Mouse (Mus musculus) forebrain, embryonic 12.5 days (tissue): ENCODE data around the gene Glis1. TPM values are rescaled to one million over a fixed set of nuclear protein-coding genes. Genes with fewer than 3 reads are reported as not detected.

Experiments
- ATAC-seq: fragments of 200-750 bp; cut with Nextera tagmentation; 2 replicates; pipeline ENCODE4 v1.8.0; 2017; ENCODE audit warnings: moderate TSS enrichment; ENCODE audit not compliant: low FRiP score
- H3K27ac ChIP-seq: fragments of 300-500 bp; sonication (generic); 2 replicates; pipeline ENCODE4 v1.5.1; 2016; ENCODE audit warnings: mild to moderate bottlenecking
- H3K27me3 ChIP-seq: fragments of 300-500 bp; sonication (generic); 2 replicates; pipeline ENCODE4 v1.6.1; 2016; ENCODE audit warnings: mild to moderate bottlenecking
- H3K36me3 ChIP-seq: fragments of 300-500 bp; sonication (generic); replicated peaks from 2 replicates; pipeline ENCODE4 v1.6.1; 2016; ENCODE audit warnings: mild to moderate bottlenecking
- H3K4me1 ChIP-seq: fragments of 300-500 bp; sonication (generic); 2 replicates; pipeline ENCODE4 v1.6.1; 2016
- H3K4me2 ChIP-seq: fragments of 300-500 bp; sonication (generic); 2 replicates; pipeline ENCODE4 v1.6.1; 2016; ENCODE audit warnings: mild to moderate bottlenecking, moderate library complexity
- H3K4me3 ChIP-seq: fragments of 300-500 bp; sonication (generic); replicated peaks from 2 replicates; pipeline ENCODE4 v1.5.1; 2016; ENCODE audit warnings: mild to moderate bottlenecking
- H3K9ac ChIP-seq: fragments of 300-500 bp; sonication (generic); 2 replicates; pipeline ENCODE4 v1.6.1; 2016; ENCODE audit warnings: mild to moderate bottlenecking
- H3K9me3 ChIP-seq: fragments of 300-500 bp; sonication (generic); 2 replicates; pipeline ENCODE4 v1.6.1; 2016
- WGBS: fragments of 180-500 bp; shearing (Covaris S2); methylation state at CpG from one replicate; pipeline ENCODE4 v1.1.7; 2016; 5-methylcytosine and 5-hydroxymethylcytosine counted together
- polyA plus RNA-seq: library from polyadenylated mRNA; unstranded; fragments of >200 nt; fragmentation: Nextera tagmentation; extraction: Ambion mirVana; gene quantifications from 2 replicates; pipeline ENCODE4 v1.2.1, GENCODE M21; 2016

Gene Glis1
- polyA plus RNA-seq, 1 experiment from 2014 or later: 3.8 TPM

DNA sequence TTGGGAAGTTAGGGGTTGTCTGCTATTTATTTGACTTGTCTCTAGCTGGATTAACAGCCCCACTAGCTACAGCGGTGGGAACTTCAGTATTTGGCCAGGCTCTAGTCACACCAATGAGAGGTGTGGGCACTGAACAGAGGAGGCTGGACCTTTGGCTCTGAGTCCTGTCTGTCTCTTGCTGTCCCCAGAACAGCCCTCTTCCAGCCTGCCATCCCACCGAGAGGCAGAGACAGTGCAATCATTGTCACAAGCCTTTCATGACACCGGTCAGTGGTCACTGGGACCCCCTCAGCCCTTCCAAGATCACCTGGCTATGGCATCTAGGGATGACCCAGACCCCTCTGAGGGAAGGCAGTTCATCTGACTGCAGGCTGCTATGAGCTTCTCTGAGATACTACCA, 104.6 kb downstream of the Glis1 start:
- Histone ChIP-seq H3K4me2 (no peak overlapping the region), H3K4me1 (peaks cover 9% of the 10 kb centered on the region; the same call in 1 of the 2 replicates), H3K27ac (no peak overlapping the region), H3K4me3 (no peak overlapping the region), H3K36me3 (no peaks in the 10 kb centered on the region), H3K9ac (no peak overlapping the region), H3K27me3 (no peaks in the 10 kb centered on the region), H3K9me3 (no peaks in the 10 kb centered on the region)
- WGBS: 89% methylated on average over 3 of the region's 3 CpGs
- no peak for ATAC-seq

DNA sequence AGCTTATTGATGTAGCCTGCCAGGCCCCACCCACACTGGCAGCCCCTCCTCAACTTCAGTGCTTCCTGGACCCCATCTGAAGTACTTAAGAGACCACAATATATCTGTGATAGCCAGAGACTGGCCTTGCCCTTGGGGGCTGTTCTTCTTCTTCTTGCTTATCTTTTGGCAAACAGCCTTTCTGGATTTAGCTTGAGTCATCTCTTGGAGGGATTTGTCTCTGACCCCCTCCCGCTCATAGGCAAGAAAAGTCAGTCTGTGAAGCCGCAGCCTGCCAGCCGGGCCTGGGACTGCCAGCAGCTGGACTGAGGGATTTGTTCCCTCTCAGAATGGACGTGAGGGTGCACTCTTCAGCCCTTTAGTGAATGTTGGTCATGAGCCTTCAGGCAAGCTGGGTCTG, 107.4 kb downstream of the Glis1 start:
- WGBS: 74% methylated on average over 4 of the region's 4 CpGs
- Histone ChIP-seq H3K9me3 (no peaks in the 10 kb centered on the region), H3K27ac (no peak overlapping the region), H3K27me3 (no peaks in the 10 kb centered on the region), H3K4me3 (no peak overlapping the region), H3K4me1 (peaks cover 11% of the 10 kb centered on the region), H3K4me2 (no peak overlapping the region), H3K9ac (no peak overlapping the region), H3K36me3 (no peaks in the 10 kb centered on the region)
- ATAC-seq: no peak

DNA sequence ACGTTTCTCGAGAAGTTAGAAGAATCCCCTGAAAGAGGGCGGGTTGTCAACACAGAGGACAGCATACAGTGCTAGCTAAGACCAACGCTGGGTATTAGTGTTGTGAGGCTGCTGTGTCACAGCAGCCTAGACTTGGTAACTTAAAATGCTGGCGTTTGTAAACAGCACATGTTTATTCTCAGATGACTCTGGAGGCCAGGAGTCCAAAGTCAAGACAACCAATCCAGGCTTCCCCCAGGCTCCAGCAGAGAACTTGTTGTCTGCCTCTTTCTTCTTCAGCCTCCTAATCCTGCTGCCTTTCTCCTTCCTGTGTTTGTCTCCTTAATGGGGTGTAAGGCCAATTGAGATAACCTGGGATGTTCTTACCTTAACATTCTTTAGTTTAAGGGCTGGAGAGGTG, 110.5 kb downstream of the Glis1 start:
- no peaks in the 10 kb centered on the region for H3K27me3 ChIP-seq
- no peak overlapping the region for H3K4me2 ChIP-seq
- H3K9ac ChIP-seq: no peak overlapping the region
- peaks cover 3% of the 10 kb centered on the region; the same call in 1 of the 2 replicates for H3K4me1 ChIP-seq
- 83% methylated on average over 5 of the region's 5 CpGs for WGBS
- no peak for ATAC-seq
- no peak overlapping the region for H3K27ac ChIP-seq
- no peak overlapping the region for H3K4me3 ChIP-seq
- H3K9me3 ChIP-seq: no peaks in the 10 kb centered on the region
- H3K36me3 ChIP-seq: no peaks in the 10 kb centered on the region

DNA sequence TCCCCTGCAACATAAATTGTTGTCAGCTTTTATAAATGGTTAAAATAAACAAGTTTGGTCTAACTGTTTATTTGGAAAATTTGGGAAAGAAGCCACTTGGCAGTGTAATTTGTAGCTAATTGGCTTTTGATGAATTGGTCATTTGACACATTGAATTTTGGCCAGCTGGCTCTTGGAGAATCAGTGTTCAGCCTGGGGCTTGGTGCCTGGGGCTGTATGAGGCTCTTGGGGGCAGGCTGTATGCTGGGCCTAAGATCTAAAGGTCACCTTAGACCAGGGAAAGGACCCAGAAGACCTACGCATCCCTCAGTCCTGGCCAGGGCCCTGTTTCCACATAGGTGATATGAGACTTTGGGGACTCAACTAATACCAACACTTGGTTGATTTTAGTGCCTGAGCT, 111.3 kb downstream of the Glis1 start:
- no peak overlapping the region for H3K4me3 ChIP-seq
- H3K4me1 ChIP-seq: peaks cover 3% of the 10 kb centered on the region; the same call in 1 of the 2 replicates
- no peaks in the 10 kb centered on the region for H3K9me3 ChIP-seq
- H3K27ac ChIP-seq: no peak overlapping the region
- H3K4me2 ChIP-seq: no peak overlapping the region
- H3K27me3 ChIP-seq: no peaks in the 10 kb centered on the region
- H3K9ac ChIP-seq: no peak overlapping the region
- H3K36me3 ChIP-seq: no peaks in the 10 kb centered on the region
- WGBS: 83% methylated on average over 1 of the region's 1 CpGs
- no peak for ATAC-seq

DNA sequence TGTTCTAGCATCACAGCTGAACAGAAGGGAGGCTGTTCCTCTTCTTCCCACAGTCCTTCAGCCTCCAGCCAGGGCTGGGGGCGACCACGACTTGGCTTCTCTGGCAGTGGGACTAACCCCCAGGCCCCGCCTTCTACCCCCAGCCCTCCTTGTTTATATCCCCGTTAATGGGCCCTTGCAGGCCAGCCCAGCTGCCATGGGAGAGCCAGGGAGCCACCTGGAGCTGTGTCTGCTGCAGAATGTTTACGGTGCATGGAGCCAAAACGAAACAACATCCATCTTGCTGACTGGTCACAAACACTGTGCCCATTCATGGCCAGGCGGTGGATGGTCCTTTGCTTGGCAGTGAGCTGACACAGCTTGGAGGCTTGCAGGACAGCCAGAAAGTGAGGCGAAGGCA, 112.1 kb downstream of the Glis1 start:
- Histone ChIP-seq H3K36me3 (no peaks in the 10 kb centered on the region), H3K27ac (no peak overlapping the region), H3K4me2 (no peak overlapping the region), H3K9ac (no peak overlapping the region), H3K9me3 (no peaks in the 10 kb centered on the region), H3K27me3 (no peaks in the 10 kb centered on the region), H3K4me1 (peaks cover 3% of the 10 kb centered on the region; the same call in 1 of the 2 replicates), H3K4me3 (no peak overlapping the region)
- WGBS: 67% methylated on average over 8 of the region's 8 CpGs
- no peak for ATAC-seq

- WGBS: 91% methylated on average over 10 of the region's 10 CpGs
- Histone ChIP-seq H3K9ac (no peak overlapping the region), H3K36me3 (no peaks in the 10 kb centered on the region), H3K4me3 (no peak overlapping the region), H3K4me2 (no peak overlapping the region), H3K4me1 (peaks cover 3% of the 10 kb centered on the region; the same call in 1 of the 2 replicates), H3K27ac (no peak overlapping the region), H3K27me3 (no peaks in the 10 kb centered on the region), H3K9me3 (no peaks in the 10 kb centered on the region)
- ATAC-seq: no peak
These were observed 115.7 kb downstream of the Glis1 start for GRCm38 (mm10) chr4:107550096-107550495.

GRCm38 (mm10) chr4:107550546-107550945, 116.2 kb downstream of the Glis1 start:
- Histone ChIP-seq H3K9me3 (no peaks in the 10 kb centered on the region), H3K9ac (no peak overlapping the region), H3K36me3 (no peaks in the 10 kb centered on the region), H3K27me3 (no peaks in the 10 kb centered on the region), H3K4me3 (no peak overlapping the region), H3K4me2 (no peak overlapping the region), H3K4me1 (peaks cover 3% of the 10 kb centered on the region; the same call in 1 of the 2 replicates), H3K27ac (no peak overlapping the region)
- WGBS: 77% methylated on average over 3 of the region's 3 CpGs
- ATAC-seq: no peak

GRCm38 (mm10) chr4:107552696-107553095, 118.3 kb downstream of the Glis1 start:
- no peak overlapping the region for H3K27ac ChIP-seq
- H3K36me3 ChIP-seq: no peaks in the 10 kb centered on the region
- H3K9me3 ChIP-seq: no peaks in the 10 kb centered on the region
- no peak overlapping the region for H3K4me2 ChIP-seq
- H3K9ac ChIP-seq: no peak overlapping the region
- H3K4me3 ChIP-seq: no peak overlapping the region
- ATAC-seq: no peak
- no peaks in the 10 kb centered on the region for H3K27me3 ChIP-seq
- H3K4me1 ChIP-seq: no peaks in the 10 kb centered on the region
- WGBS: 78% methylated on average over 5 of the region's 5 CpGs

GRCm38 (mm10) chr4:107553774-107554173, 119.4 kb downstream of the Glis1 start:
- Histone ChIP-seq H3K4me1 (no peaks in the 10 kb centered on the region), H3K4me3 (no peak overlapping the region), H3K4me2 (no peak overlapping the region), H3K27ac (no peak overlapping the region), H3K9me3 (no peaks in the 10 kb centered on the region), H3K9ac (no peak overlapping the region), H3K36me3 (no peaks in the 10 kb centered on the region), H3K27me3 (no peaks in the 10 kb centered on the region)
- ATAC-seq: no peak
- WGBS: 87% methylated on average over 5 of the region's 5 CpGs

GRCm38 (mm10) chr4:107558801-107559200, 124.4 kb downstream of the Glis1 start:
- H3K27me3 ChIP-seq: 0 out of 2 replicates have a peak, but pooled peaks cover 5% of the 10 kb centered on the region
- H3K4me2 ChIP-seq: no peak overlapping the region
- no peaks in the 10 kb centered on the region for H3K9me3 ChIP-seq
- H3K9ac ChIP-seq: no peak overlapping the region
- no peak for ATAC-seq
- H3K27ac ChIP-seq: no peak overlapping the region
- no peaks in the 10 kb centered on the region for H3K4me1 ChIP-seq
- no peaks in the 10 kb centered on the region for H3K36me3 ChIP-seq
- WGBS: 68% methylated on average over 3 of the region's 3 CpGs
- H3K4me3 ChIP-seq: no peak overlapping the region

DNA sequence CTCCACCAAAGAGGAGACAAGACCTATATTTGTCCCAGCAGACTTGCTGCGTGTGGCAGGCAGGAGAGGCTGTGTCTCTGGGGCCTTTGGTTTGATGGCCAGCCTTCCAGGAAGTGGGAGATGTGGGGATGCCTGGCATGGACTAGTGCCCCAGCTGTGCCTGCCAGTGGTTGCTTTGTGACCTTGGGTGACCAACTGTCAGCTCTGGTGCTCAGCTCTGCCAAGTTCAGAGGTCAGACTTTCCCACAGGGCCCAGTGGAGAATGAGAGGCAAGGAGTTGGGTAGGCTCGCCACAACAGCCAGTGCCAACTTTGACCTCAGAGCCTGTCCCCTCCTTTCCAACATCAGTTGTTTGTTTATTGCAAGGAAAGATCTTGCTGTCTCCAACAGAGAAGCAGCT, 126.7 kb downstream of the Glis1 start:
- H3K36me3 ChIP-seq: no peaks in the 10 kb centered on the region
- ATAC-seq: no peak
- WGBS: 83% methylated on average over 2 of the region's 2 CpGs

GRCm38 (mm10) chr4:107568159-107568558, 133.8 kb downstream of the Glis1 start:
- H3K9ac ChIP-seq: no peak overlapping the region
- H3K36me3 ChIP-seq: no peaks in the 10 kb centered on the region
- H3K27ac ChIP-seq: no peak overlapping the region
- H3K9me3 ChIP-seq: no peaks in the 10 kb centered on the region
- H3K4me1 ChIP-seq: peaks cover 38% of the 10 kb centered on the region
- H3K4me2 ChIP-seq: no peak overlapping the region
- ATAC-seq: no peak
- peaks cover 27% of the 10 kb centered on the region; the same call in 1 of the 2 replicates for H3K27me3 ChIP-seq
- 63% methylated on average over 21 of the region's 21 CpGs for WGBS
- H3K4me3 ChIP-seq: no peak overlapping the region

More for the DNA sequence above, 126.7 kb downstream of the Glis1 start:
- H3K4me1 ChIP-seq: no peaks in the 10 kb centered on the region
- H3K4me2 ChIP-seq: no peak overlapping the region
- 0 out of 2 replicates have a peak, but pooled peaks cover 9% of the 10 kb centered on the region for H3K27me3 ChIP-seq
- no peak overlapping the region for H3K27ac ChIP-seq
- H3K9ac ChIP-seq: no peak overlapping the region
- H3K4me3 ChIP-seq: no peak overlapping the region
- no peaks in the 10 kb centered on the region for H3K9me3 ChIP-seq

- no peak overlapping the region for H3K4me2 ChIP-seq
- H3K4me1 ChIP-seq: peaks cover 38% of the 10 kb centered on the region
- H3K36me3 ChIP-seq: no peaks in the 10 kb centered on the region
- 46% methylated on average over 7 of the region's 7 CpGs for WGBS
- peaks cover 20% of the 10 kb centered on the region; the same call in 1 of the 2 replicates for H3K27me3 ChIP-seq
- peak; percentile 12 for ATAC-seq
- no peak overlapping the region for H3K4me3 ChIP-seq
- H3K27ac ChIP-seq: no peak overlapping the region
- H3K9ac ChIP-seq: no peak overlapping the region
- no peaks in the 10 kb centered on the region for H3K9me3 ChIP-seq
These were observed 134.6 kb downstream of the Glis1 start for GRCm38 (mm10) chr4:107568881-107569443.
